Mouse (Mus musculus): ENCODE measurements at regions not wholly inside any gene's neighbourhood (a gene's known extent, or its start where the extent isn't known, plus 50 kb on each side); places are given as distances from the start of the nearest gene placed in this dataset.

DNA sequence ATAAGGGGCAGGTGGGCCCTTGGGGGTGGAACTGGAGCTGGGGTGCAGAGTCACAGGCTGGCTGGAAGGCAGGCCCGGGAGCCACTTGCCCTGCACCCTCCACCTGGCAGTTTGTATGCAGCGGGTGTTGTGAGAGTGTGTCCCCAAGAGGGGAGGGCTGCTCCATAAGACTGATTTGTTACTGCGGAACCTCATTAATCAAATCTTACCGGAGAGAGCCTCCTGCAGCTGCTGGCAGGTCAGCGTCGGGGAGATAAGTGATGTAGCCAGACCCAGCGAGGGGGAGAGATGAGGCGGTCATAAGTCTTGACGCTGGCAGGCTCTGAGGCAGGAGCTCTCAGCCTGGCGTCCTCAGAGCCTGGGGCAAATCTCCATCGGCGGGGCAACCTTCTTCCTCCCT lies 278.9 kb upstream of the 4930535I16Rik start:
- ATAC-seq, result no peak

GRCm38 (mm10) chr4:124193059-124193721 lies 275.4 kb upstream of the 4930535I16Rik start:
- Histone ChIP-seq H3K4me2 (ENCODE audit: low read depth, low read length) (no peak overlapping the region), H3K9ac (replicated peaks) (no peak overlapping the region), H3K4me3 (ENCODE audit: low read depth, low read length) (no peak overlapping the region), H3K27ac (ENCODE audit: low read depth) (no peak overlapping the region), H3K4me1 (ENCODE audit: insufficient read depth) (no peaks in the 10 kb centered on the region), H3K36me3 (replicated peaks; ENCODE audit: insufficient read depth, low read length) (no peaks in the 10 kb centered on the region), H3K9me3 (ENCODE audit: low read length) (no peaks in the 10 kb centered on the region), H3K27me3 (ENCODE audit: insufficient read depth, low read length) (peaks cover 3% of the 10 kb centered on the region; the same call in 1 of the 2 replicates)
- TF ChIP-seq EP300 (IDR thresholded peaks at IDR 0.05; ENCODE audit: low read depth) (no peak), CTCF (IDR thresholded peaks at IDR 0.05; ENCODE audit: low read depth) (no peak)
- 77% methylated on average over 15 of the region's 15 CpGs for WGBS (ENCODE audit: insufficient replicate concordance)
- ATAC-seq, result no peak
- DNase-seq, result no peak

More for the DNA sequence above, 278.9 kb upstream of the 4930535I16Rik start:
- TF ChIP-seq EP300 (IDR thresholded peaks at IDR 0.05; ENCODE audit: low read depth) (no peak), CTCF (IDR thresholded peaks at IDR 0.05; ENCODE audit: low read depth) (no peak)
- WGBS (ENCODE audit: insufficient replicate concordance), result 37% methylated on average over 12 of the region's 12 CpGs
- Histone ChIP-seq H3K4me1 (ENCODE audit: insufficient read depth) (no peaks in the 10 kb centered on the region), H3K27me3 (ENCODE audit: insufficient read depth, low read length) (no peaks in the 10 kb centered on the region), H3K27ac (ENCODE audit: low read depth) (no peak overlapping the region), H3K9ac (replicated peaks) (no peak overlapping the region), H3K9me3 (ENCODE audit: low read length) (no peaks in the 10 kb centered on the region), H3K4me3 (ENCODE audit: low read depth, low read length) (no peak overlapping the region), H3K4me2 (ENCODE audit: low read depth, low read length) (no peak overlapping the region), H3K36me3 (replicated peaks; ENCODE audit: insufficient read depth, low read length) (no peaks in the 10 kb centered on the region)
- no peak for DNase-seq

DNA sequence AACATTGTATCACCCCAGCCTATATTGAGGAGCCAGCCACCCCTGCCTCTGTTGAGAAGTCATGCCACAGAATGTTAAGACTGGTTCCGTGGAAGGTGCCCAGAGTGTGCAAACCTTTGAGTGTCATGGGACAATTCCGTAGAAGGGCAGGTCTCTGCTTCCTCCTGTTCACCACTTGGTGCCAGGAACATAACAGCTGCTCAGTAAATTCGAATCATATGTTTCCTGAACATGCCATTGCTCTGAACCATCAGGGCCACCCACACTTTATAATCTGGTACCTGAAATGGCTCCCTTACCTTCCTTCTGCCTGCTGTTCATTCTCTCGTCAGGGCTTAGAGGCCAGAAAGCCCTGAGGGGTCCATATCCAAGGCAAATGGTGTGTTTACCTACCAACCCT lies 273.0 kb upstream of the 4930535I16Rik start:
- 64% methylated on average over 4 of the region's 4 CpGs for WGBS (ENCODE audit: insufficient replicate concordance)
- Histone ChIP-seq H3K4me1 (ENCODE audit: insufficient read depth) (no peaks in the 10 kb centered on the region), H3K4me3 (ENCODE audit: low read depth, low read length) (no peak overlapping the region), H3K36me3 (replicated peaks; ENCODE audit: insufficient read depth, low read length) (no peaks in the 10 kb centered on the region), H3K27ac (ENCODE audit: low read depth) (no peak overlapping the region), H3K4me2 (ENCODE audit: low read depth, low read length) (no peak overlapping the region), H3K9ac (replicated peaks) (no peak overlapping the region), H3K9me3 (ENCODE audit: low read length) (no peaks in the 10 kb centered on the region), H3K27me3 (ENCODE audit: insufficient read depth, low read length) (peaks cover 3% of the 10 kb centered on the region; the same call in 1 of the 2 replicates)
- ATAC-seq, result no peak
- no peak for DNase-seq
- TF ChIP-seq EP300 (IDR thresholded peaks at IDR 0.05; ENCODE audit: low read depth), result no peak
- TF ChIP-seq CTCF (IDR thresholded peaks at IDR 0.05; ENCODE audit: low read depth), result no peak

- Histone ChIP-seq H3K27me3 (ENCODE audit: insufficient read depth, low read length) (peaks cover 3% of the 10 kb centered on the region; the same call in 1 of the 2 replicates), H3K9ac (replicated peaks) (no peak overlapping the region), H3K27ac (ENCODE audit: low read depth) (no peak overlapping the region), H3K4me3 (ENCODE audit: low read depth, low read length) (no peak overlapping the region), H3K4me2 (ENCODE audit: low read depth, low read length) (no peak overlapping the region), H3K4me1 (ENCODE audit: insufficient read depth) (no peaks in the 10 kb centered on the region), H3K36me3 (replicated peaks; ENCODE audit: insufficient read depth, low read length) (no peaks in the 10 kb centered on the region), H3K9me3 (ENCODE audit: low read length) (no peaks in the 10 kb centered on the region)
- DNase-seq, result no peak
- TF ChIP-seq EP300 (IDR thresholded peaks at IDR 0.05; ENCODE audit: low read depth) (no peak), CTCF (IDR thresholded peaks at IDR 0.05; ENCODE audit: low read depth) (no peak)
- 59% methylated on average over 13 of the region's 13 CpGs for WGBS (ENCODE audit: insufficient replicate concordance)
- no peak for ATAC-seq
Measured at GRCm38 (mm10) chr4:124189993-124190385, 272.2 kb upstream of the 4930535I16Rik start.

GRCm38 (mm10) chr4:124189352-124189992 lies 271.6 kb upstream of the 4930535I16Rik start:
- H3K27ac ChIP-seq (ENCODE audit: low read depth), result no peak overlapping the region
- no peaks in the 10 kb centered on the region for H3K4me1 ChIP-seq (ENCODE audit: insufficient read depth)
- ATAC-seq (no peak), DNase-seq (no peak)
- H3K4me3 ChIP-seq (ENCODE audit: low read depth, low read length), result no peak overlapping the region
- TF ChIP-seq CTCF (IDR thresholded peaks at IDR 0.05; ENCODE audit: low read depth) (no peak), EP300 (IDR thresholded peaks at IDR 0.05; ENCODE audit: low read depth) (no peak)
- no peak overlapping the region for H3K4me2 ChIP-seq (ENCODE audit: low read depth, low read length)
- peaks cover 3% of the 10 kb centered on the region; the same call in 1 of the 2 replicates for H3K27me3 ChIP-seq (ENCODE audit: insufficient read depth, low read length)
- no peak overlapping the region for H3K9ac ChIP-seq (replicated peaks)
- no peaks in the 10 kb centered on the region for H3K36me3 ChIP-seq (replicated peaks; ENCODE audit: insufficient read depth, low read length)
- no peaks in the 10 kb centered on the region for H3K9me3 ChIP-seq (ENCODE audit: low read length)
- 19% methylated on average over 23 of the region's 24 CpGs for WGBS (ENCODE audit: insufficient replicate concordance)

DNA sequence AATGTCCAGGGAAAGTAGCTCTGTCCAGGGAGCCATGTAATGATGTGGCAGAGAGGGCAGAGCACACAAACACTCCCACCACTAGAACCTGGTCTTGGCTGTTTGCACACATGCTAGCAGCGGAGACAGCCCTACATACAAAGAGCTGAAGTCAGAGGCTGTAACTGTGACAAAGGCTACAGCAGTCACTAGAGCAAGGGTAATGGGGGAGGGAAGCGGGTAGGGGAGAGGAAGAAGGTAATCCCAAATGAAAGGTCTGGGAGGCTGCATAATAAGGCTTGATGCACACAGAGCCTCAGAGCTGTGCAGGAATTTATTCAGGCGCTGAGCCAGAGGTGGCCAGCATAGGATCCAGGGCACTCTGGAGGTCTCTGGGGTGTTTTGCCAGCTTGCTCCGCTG lies 269.3 kb upstream of the 4930535I16Rik start:
- DNase-seq, result no peak
- 69% methylated on average over 4 of the region's 4 CpGs for WGBS (ENCODE audit: insufficient replicate concordance)
- peaks cover 3% of the 10 kb centered on the region; the same call in 1 of the 2 replicates for H3K27me3 ChIP-seq (ENCODE audit: insufficient read depth, low read length)
- H3K9ac ChIP-seq (replicated peaks), result no peak overlapping the region
- no peak overlapping the region for H3K4me2 ChIP-seq (ENCODE audit: low read depth, low read length)
- H3K4me1 ChIP-seq (ENCODE audit: insufficient read depth), result no peaks in the 10 kb centered on the region
- no peak overlapping the region for H3K27ac ChIP-seq (ENCODE audit: low read depth)
- no peaks in the 10 kb centered on the region for H3K36me3 ChIP-seq (replicated peaks; ENCODE audit: insufficient read depth, low read length)
- H3K4me3 ChIP-seq (ENCODE audit: low read depth, low read length), result no peak overlapping the region
- no peaks in the 10 kb centered on the region for H3K9me3 ChIP-seq (ENCODE audit: low read length)
- ATAC-seq, result no peak
- TF ChIP-seq CTCF (IDR thresholded peaks at IDR 0.05; ENCODE audit: low read depth) (no peak), EP300 (IDR thresholded peaks at IDR 0.05; ENCODE audit: low read depth) (no peak)

Measured in liver, postnatal 0 days (tissue).